Mouse (Mus musculus) layer of hippocampus, adult 2 months (tissue): ENCODE measurements at regions not wholly inside any gene's neighbourhood (a gene's known extent, or its start where the extent isn't known, plus 50 kb on each side); places are given as distances from the start of the nearest gene placed in this dataset.

ENCODE experiments used
- DNase-seq, 2 experiments: peaks; one replicate each; pipeline ENCODE4 v3.0.0; 2022; ENCODE audit warnings: low spot score in 2 of 2
- H3K27ac ChIP-seq: fragments of 200-600 bp; 2 replicates; pipeline ENCODE4 v1.8.1; 2022
- H3K4me3 ChIP-seq: fragments of 200-600 bp; 2 replicates; pipeline ENCODE4 v1.8.1; 2022; ENCODE audit warnings: mild to moderate bottlenecking
- CTCF ChIP-seq: fragments of 200-600 bp; conservative IDR thresholded peaks from 2 replicates; pipeline ENCODE4 v1.8.1; 2022; ENCODE audit warnings: antibody characterized with exemption, mild to moderate bottlenecking, moderate library complexity

DNA sequence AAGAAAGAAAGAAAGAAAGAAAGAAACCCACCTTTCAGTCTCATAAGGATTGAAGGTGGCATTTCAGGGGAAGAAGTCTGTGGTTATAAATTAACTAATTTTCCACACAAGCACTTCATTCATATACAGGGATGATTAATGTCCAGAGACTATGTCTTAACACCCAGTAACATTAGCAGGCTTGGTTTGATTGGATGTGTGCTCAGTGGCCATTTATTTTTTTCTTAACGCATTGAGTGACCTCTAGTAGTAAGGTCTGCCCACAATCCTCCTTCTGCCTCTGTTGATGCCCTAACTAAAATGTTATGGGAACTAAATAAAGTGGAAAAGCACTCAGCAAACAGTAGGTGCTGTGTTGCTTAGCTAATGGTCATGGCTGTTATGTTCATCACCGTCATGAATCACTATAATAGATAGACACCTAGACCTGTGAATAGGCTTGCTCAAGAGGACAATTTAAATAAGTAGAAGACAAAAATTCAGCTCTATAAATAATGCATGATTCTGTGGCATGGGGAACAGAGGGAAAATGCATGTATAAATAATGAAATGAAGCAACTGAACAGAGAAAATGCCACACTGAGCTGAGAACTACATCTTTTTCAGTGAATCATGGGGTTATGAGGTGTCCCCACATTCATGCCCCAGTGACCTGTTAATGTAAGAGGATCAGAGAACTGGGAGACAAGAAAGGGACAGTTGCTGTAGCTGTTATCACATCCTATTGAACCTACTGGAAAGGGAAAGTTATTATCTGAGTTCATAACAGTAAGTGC, 432.3 kb downstream of the Flrt2 start:
- H3K4me3 ChIP-seq, result no peak overlapping the region
- no peak for TF ChIP-seq CTCF
- no peak for DNase-seq
- no peak overlapping the region for H3K27ac ChIP-seq

DNA sequence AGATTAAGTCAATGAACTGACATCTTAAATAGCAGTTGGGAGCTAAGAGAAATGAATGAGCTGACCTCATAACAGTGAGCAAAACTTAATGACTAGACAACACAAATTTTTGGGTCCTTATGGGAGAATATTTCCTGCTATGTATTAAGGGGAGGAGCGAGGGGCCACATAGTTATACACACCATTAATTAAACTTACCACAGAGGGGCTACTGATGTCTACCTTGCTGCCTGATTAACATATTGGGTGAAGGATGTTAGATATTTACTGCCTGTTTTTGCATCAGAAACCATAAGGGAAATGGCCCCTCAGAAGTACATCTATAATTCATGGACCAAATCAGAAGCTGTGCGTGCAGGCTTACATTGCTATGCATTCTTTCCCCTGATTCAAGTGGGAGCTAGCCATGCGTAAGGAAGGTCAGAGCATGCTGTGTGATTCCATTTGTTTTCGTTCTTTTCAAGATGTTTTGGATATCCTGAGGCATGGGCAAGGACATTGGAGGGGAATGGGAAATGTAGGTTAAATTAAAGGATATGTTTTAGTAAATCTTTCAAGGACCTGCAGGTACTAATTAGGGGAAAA, 437.9 kb downstream of the Flrt2 start:
- TF ChIP-seq CTCF, result no peak
- no peak overlapping the region for H3K4me3 ChIP-seq

DNA sequence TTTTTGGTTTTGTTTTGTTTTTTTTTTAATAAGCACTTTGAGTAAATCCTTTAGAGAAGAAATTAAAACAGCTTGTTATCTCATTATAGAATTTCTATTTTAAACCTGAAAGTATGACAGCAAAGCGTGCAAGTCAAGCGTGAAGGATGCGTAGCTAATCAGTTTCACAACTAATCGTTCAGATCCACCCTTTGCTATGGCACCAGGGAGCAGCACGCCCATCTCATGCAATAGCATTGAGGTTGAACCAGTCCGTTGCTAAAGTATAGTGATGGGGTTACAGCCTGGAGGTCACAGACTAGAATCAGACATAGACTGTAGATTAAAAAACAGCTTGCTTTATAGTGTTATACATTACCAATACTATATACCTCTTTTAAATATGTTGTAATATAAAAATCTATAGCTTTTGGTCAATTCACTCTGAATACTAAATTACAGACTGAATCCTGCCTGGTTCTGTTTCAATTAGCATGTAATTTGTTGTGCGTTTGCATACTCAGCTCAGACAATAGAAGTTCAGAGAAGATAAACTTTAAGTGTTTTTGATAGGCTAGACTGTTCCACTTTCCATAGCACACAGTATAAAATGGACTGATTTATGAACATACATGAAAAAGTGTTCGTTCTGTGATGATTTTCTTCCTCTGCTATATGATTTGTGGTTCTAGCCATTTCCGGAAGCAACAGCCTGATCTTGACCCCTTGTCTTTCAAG, 438.9 kb downstream of the Flrt2 start:
- no peak for DNase-seq
- H3K27ac ChIP-seq, result no peak overlapping the region
- H3K4me3 ChIP-seq, result no peak overlapping the region
- no peak for TF ChIP-seq CTCF

More for the DNA sequence above, 437.9 kb downstream of the Flrt2 start:
- H3K27ac ChIP-seq, result no peak overlapping the region
- no peak for DNase-seq

DNA sequence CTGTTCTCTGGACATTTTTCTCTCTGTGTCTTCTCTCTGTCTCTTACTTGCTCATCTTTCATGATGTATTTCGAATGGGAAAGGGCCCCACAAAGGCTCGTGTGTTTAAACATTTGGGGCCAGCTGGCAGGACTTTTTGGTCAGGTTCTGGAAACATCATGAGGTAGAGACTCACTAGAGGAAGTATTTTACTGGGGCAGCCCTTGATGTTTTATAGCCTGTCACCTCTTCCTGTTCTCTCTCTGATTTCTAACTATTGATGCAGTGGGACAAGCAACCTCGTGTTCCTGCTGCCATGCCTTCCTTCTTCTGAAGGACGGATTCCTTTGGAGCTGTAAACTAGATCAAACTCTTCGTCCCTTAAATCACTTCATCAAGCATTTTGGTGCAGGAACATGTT, 442.1 kb downstream of the Flrt2 start:
- no peak overlapping the region for H3K4me3 ChIP-seq
- no peak for TF ChIP-seq CTCF
- H3K27ac ChIP-seq, result no peak overlapping the region
- DNase-seq, result no peak

DNA sequence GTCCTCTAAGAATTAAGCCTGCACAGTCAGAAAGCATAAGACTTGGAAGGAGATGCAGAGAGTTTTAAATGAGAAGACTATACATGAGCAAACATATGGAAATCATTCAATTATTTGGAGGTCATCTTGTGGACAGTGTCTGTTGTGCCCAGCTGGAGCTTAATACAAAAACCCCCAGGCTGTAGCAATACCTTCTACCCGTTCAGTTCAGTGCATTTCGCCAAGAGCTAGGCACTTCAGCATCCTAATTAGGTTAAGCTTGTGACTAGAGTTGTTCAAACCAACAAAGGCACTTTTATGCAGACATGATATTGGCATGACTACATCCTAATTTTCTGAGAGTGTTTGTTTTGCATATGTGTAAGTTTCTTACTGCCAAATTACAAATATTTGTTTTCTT, 449.7 kb downstream of the Flrt2 start:
- no peak overlapping the region for H3K4me3 ChIP-seq

DNA sequence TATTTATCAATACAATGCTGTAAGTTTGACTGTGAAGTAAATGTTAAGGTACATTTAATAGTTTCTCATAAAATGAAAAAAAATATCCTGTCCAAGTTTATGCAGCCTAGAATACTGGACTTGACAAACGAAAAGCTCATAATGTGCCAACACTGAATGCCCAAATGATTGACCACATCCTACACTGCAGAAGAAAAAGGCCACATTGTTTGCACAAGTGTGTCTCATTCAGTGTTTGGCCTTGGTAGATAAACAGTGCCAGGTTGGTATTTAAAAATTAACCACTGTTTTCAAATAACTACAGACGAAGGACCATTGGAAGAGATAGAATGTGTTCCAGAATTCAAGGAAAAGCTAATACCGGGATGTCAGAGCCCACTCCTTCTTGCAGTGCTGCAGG, 462.1 kb downstream of the Flrt2 start:
- no peak overlapping the region for H3K4me3 ChIP-seq
- no peak overlapping the region for H3K27ac ChIP-seq
- no peak for DNase-seq
- TF ChIP-seq CTCF, result no peak

More for the DNA sequence above, 449.7 kb downstream of the Flrt2 start:
- TF ChIP-seq CTCF, result no peak
- DNase-seq, result no peak
- H3K27ac ChIP-seq, result no peak overlapping the region

DNA sequence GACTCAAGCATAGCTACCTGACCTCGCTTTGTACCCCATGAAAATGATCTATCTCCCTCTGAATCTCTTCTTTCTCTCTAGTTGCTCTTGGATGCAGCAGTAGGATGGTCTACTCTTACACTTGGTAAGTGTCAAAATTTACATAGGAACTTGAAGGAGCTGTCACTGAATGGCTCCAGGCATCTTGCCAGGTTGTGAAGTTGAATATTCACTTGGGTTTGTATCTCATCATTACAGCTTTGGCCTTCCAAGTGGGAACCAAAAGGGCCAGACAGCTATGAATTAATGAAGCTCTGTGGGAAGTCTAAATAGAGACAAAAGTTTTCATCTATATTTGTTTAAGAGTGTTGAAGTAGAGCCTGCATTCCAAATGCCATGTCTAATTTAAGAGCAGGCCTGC, 475.5 kb downstream of the Flrt2 start:
- Histone ChIP-seq H3K27ac (no peak overlapping the region), H3K4me3 (no peak overlapping the region)
- TF ChIP-seq CTCF, result no peak
- no peak for DNase-seq

DNA sequence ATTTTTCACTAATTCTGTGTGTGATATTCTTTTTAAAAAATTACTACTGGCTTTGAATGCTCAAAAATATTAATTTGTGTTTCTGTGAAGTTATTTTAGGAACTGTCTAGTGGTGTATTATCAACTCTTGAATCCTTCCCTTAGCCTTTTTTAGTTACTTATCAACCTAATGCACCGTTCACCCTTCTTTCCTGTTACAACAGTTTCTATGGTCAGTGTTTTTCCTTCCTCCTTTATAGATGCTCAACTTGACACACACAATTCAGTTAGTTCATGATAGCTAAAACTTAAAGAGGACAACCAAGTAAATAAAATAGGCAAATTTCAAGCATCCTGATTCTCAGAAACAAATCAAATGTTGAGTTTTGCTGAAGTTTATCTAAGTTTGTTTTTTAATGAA, 506.9 kb downstream of the Flrt2 start:
- Histone ChIP-seq H3K27ac (no peak overlapping the region), H3K4me3 (no peak overlapping the region)
- no peak for DNase-seq
- TF ChIP-seq CTCF, result no peak

DNA sequence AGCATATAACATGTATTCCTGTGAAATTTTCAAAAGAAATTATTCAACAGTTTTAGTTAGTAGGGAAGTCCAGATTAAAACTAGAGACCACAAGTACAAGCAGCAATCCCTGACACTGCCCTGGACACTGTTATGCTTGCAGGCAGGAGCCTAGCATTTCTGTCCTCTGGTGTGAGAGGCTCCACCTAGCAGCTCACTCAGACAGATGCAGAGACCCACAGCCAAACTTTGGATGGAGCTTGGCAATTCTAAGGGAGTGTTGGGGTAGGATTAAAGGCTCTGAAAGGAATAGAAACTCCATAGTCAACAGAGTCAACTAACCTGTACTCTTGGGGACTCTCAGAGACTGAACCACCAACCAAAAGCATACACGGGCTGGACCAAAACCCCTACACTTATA, 509.8 kb downstream of the Flrt2 start:
- DNase-seq, result no peak
- H3K27ac ChIP-seq, result no peak overlapping the region
- no peak for TF ChIP-seq CTCF
- no peak overlapping the region for H3K4me3 ChIP-seq

DNA sequence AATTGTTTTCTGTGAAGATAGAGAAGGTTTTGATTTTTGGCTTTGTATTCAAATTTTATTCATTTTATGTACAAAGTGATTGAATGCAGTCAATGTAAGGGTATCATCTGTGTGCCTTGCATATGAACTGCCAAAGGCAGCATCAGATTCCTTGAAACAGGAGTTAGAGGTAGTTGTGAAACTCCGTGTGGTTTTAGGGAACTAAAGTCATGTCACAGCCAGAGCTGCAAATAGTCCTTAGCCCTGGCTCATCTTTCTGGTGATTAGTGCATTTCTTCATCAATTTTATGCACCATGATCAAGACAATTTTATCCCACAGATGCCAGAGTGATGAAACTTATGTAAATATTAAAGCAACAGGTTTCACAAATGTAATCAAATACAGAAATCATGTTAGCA, 534.4 kb downstream of the Flrt2 start:
- TF ChIP-seq CTCF, result no peak
- no peak for DNase-seq
- no peak overlapping the region for H3K4me3 ChIP-seq
- H3K27ac ChIP-seq, result no peak overlapping the region

DNA sequence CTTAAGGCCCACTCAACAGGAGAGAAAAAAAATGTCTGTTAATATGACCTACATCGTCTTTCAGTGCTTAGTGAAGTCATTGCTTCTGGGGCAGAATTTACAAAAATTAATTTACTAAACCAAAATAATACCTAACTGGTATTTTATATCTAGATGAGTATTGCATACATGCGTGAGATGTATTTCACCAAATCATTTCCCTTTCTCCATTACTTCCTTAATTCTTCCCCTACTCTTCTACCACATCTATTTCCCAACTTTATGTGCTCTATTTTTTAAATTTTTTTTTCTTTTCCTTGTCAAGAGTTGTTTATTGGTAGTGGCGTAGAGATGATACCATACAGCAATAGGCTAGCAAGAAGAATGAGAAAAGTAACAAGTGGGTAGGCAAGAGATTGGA, 536.7 kb downstream of the Flrt2 start:
- H3K4me3 ChIP-seq, result no peak overlapping the region
- TF ChIP-seq CTCF, result no peak
- no peak overlapping the region for H3K27ac ChIP-seq
- no peak for DNase-seq

DNA sequence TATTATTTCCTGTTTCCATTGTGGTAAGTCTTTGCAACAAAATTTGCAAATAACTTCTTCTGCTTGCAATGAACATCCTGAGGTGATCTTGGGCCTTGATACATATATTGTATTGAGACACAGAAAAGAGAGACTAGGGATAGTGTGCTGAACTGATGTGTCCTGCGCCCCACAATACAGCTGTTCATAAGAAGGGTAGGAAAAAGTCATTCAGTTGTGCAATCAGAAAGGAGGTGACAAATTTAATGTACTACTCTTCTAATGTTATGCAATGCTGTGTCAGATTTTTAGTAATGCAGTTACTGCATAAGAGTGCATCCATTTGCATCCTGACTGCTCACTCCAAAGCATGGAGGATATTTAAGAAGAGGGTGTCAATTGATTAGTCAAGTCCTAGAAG, 543.5 kb downstream of the Flrt2 start:
- no peak for TF ChIP-seq CTCF
- Histone ChIP-seq H3K4me3 (no peak overlapping the region), H3K27ac (no peak overlapping the region)
- DNase-seq, result no peak

DNA sequence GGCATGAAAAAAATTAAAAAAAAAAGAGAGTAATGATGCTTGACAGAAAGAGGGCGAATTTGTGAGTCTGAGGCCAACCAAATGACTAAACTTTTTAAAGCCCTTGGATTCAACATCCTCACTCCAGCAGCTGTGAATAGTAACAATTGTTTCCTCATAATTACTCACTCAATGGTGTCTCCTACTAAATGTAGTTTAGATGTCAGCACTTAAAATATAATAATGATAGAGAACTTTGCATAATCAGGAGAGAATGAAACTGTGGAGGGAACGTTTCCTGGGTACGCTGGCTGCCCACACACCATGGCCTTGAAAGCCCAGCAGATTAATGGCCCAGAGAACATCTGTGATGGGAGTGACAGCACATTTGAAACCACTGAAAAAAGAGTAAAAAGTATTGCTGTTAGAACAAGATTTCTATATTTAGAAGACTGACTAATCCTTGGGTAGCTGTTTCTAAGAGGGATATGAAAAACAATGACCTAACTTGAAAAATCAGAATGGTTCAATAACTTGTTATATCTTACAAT, 544.0 kb downstream of the Flrt2 start:
- Histone ChIP-seq H3K27ac (no peak overlapping the region), H3K4me3 (no peak overlapping the region)
- TF ChIP-seq CTCF, result no peak
- DNase-seq, result no peak
